Mouse (Mus musculus) cerebellum, adult (tissue): ENCODE measurements around the gene Itfg1.
A peak's percentile ranks its signal among the peaks of the same experiment; 100 is the strongest.
"Not testable (repeated sequence)": the region's sequence is repeated elsewhere in the genome, so short reads cannot be mapped to it uniquely, and the experiment has no call there.

ENCODE experiments used
- ATAC-seq: cut with Nextera tagmentation; 2 replicates; pipeline ENCODE4 v1.9.2; 2017; ENCODE audit warnings: mild to moderate bottlenecking, moderate library complexity, mixed read lengths; ENCODE audit not compliant: insufficient number of reproducible peaks, low FRiP score, low TSS enrichment

Gene Itfg1

GRCm38 (mm10) chr8:85840657-85841488 is at the start of gene Itfg1, which contains the start of gene Phkb:
Itfg1 (minus strand) TSS chr8:85840921.
Phkb (plus strand) TSS chr8:85840959.
- ATAC-seq, result peak; percentile 85

DNA sequence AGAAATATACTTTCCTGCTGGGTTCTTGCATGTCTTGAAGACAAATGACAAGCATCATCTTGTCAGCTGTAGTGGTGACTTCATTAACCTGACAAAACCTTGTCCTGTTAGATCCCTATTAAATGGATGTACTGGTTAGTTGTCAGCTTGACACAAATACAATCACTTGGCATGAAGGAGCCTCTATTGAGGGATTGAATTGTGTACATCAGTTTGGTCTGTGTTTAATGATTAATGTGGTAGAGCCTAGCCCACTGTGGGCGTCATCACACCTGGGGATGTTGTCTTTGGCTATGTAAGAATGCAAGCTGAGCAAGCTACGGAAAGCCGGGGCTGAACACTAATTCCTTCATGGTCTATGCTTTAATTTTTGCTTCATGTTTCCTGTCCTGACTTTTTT is 44.1 kb upstream of the Itfg1 start:
- no peak for ATAC-seq

GRCm38 (mm10) chr8:85879624-85880023 is 38.9 kb upstream of the Itfg1 start:
- ATAC-seq, result no peak

GRCm38 (mm10) chr8:85877976-85878375 is 37.3 kb upstream of the Itfg1 start:
- no peak for ATAC-seq

GRCm38 (mm10) chr8:85871660-85872059 is 30.9 kb upstream of the Itfg1 start:
- ATAC-seq, result no peak

GRCm38 (mm10) chr8:85862381-85862780 is 21.7 kb upstream of the Itfg1 start:
- ATAC-seq, result no peak

GRCm38 (mm10) chr8:85860612-85861011 is 19.9 kb upstream of the Itfg1 start:
- no peak for ATAC-seq

DNA sequence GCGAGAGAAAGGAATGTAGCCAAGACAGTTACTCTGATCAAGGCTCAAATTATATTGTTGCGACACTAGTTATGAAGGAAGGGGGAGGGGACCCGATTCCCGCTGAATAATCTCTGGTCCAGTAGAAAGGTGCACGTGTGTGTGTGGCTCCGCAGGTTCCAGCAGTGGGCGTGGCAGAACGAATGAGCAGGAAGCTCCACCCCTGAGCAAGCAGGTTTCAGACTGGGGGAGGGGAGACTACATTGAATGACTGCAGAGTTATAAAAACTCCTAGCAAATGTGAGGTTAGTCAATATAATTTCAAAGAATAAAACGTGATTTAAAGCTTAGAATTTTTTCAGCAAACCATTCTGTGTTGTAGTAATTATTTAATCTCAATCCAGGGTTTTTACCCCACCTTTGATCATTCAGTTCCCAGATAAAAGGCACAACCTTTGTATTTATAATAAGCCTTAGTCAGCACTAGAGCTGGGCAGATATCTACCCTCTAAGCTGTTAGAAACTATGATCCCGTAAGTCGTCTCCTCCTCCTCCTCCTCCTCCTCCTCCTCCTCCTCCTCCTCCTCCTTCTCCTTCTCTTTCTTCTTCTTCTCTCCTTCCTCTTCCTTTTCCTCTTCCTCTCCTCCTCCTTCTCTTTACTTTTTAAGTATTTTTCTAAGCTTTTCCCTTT is 16.6 kb upstream of the Itfg1 start:
- ATAC-seq, result not testable (repeated sequence)

DNA sequence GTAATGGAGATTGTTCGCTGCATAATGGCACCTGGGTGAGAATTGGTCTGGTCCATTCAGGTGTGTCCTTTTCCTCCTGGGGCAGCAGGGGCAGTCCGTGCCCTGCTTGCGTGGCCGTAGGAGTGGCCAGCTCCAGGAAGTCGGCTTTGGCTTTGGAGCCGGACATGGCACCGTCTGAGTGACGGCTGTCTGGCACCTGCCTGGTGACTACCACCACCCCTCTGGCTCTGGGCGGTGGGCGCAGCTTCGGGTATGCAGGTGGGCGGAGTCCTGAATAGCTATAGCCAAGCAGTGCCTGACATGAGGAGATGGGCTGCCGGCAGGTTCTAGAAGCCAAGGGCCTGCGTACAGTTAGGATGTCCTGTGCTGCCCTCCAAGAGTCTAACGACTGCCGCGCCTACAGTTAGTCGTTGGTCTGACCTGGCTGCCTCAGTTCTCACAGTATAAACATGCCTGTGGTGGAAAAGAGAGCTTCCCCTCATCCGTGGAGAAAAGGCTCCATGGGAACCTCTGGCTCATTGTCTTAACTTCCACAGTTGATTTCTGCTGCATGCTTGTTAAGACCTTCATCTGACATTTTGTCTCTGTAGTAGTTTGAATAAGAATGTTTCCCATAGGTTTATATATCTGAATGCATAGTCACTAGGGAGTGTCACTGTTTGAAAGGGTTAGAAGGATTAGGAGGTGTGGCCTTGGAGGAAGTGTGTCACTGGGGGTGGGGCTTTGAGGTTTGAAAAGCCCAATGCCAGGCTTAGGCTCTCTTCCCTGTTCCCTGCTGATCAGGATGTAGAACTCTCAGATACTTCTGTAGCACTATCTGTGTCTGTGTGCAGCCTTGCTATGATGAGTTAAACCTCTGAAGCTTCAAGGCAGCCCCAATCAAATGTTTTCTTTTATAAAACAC is 13.8 kb upstream of the Itfg1 start:
- ATAC-seq, result no peak

GRCm38 (mm10) chr8:85845887-85846286 is 5.2 kb upstream of the Itfg1 start:
- ATAC-seq, result no peak

DNA sequence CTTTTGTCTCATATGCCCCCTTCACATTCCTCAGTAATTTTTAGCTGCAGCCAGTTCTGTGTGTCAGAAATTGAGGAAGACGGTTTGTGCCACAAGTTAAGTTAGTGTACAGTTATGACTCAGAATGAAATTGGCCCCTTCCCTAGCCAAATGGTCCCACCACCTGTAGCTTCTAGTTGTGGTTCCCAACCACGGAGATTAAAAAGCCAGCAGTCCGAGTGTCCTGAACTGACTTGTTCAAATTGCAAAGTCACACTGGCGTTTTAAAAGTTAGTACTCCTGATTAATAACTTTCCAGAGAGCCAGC is 721 bp upstream of the Itfg1 start:
- no peak for ATAC-seq

DNA sequence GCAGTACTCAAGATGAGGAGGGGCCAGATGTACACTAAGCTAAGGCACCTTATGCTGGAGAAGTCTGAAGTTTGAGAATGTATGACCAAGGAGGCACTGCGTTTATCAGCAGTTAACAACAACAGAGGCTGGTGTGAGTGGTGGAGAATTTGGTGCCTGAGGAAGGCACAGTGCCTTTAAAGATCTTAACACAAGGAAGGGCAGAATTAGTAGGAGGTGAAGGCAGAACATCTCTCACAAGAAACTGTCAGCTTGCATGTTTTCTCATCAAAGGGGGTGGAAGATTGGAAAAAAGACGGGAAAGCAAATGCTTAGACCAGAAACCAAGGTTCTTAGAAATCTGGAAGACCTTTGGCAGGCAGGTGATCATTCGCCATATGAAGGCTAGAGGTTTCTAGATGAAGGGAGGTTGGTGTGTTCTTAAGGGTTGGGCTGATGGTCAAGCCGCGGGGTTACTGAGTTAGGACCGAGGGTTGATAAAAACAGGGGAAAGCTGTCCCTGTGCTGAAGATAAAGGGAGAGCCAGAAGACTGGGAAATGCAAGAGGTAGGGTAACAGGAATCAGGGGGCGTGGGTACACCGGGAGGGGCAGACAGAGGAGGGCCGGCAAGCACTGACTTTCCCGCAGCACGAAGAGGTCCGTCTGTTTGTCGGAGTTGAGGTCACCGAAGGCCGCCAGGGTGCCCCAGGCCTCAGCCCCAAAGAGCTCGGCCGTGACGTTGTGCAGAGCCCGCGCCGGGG is 635 bp downstream of the Itfg1 start:
- peak; percentile 89; the same call in 1 of the 2 replicates for ATAC-seq

GRCm38 (mm10) chr8:85813621-85814020 is 27.1 kb downstream of the Itfg1 start:
- no peak for ATAC-seq

- no peak for ATAC-seq
Observed at GRCm38 (mm10) chr8:85801408-85801807, 39.3 kb downstream of the Itfg1 start.

GRCm38 (mm10) chr8:85800164-85800563 is 40.6 kb downstream of the Itfg1 start:
- no peak for ATAC-seq

GRCm38 (mm10) chr8:85796392-85796791 is 44.3 kb downstream of the Itfg1 start:
- ATAC-seq, result not testable (repeated sequence)

DNA sequence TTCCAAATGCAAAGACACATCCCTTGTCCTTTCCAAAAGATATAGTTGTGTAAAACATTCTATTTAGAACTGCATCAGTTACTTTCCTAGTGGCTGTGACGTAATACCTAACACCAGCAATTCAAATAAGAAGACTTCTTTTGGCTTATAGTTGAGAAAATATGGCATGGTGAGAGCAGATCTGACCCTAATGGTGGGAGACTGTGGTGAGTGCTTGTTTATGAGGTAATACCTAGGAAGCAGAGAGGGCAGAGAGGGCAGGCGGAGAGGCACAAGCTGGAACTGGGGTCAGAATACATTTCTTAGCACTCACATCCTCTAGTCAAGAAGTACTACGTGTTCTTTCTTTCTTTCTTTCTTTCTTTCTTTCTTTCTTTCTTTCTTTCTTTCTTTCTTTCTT is 52.4 kb downstream of the Itfg1 start:
- ATAC-seq, result no peak

- no peak for ATAC-seq
Observed at GRCm38 (mm10) chr8:85787909-85788308, 52.8 kb downstream of the Itfg1 start.

- no peak for ATAC-seq
Observed at GRCm38 (mm10) chr8:85785506-85785905, 55.2 kb downstream of the Itfg1 start.

DNA sequence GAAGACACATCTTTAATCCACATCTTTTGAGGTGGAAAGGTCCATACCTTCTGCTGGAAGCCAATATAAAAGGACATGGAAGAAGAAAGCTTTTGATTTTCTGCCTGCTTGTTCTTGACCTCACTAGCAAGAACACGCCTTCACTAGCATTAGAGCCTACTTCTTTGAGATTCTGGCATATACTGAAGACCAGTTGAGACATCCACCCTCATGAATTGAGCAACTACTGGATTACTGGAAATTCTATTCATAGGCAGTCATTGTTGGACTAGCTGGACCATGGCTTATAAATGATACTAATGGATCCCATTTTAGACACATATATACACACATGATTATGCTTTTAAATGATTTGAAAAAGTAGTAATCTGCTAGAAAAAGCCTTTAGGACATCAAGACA is 56.9 kb downstream of the Itfg1 start:
- ATAC-seq, result no peak
